10 mouse cellular contexts compared by ENCODE assay signal in the genomic region with DNA sequence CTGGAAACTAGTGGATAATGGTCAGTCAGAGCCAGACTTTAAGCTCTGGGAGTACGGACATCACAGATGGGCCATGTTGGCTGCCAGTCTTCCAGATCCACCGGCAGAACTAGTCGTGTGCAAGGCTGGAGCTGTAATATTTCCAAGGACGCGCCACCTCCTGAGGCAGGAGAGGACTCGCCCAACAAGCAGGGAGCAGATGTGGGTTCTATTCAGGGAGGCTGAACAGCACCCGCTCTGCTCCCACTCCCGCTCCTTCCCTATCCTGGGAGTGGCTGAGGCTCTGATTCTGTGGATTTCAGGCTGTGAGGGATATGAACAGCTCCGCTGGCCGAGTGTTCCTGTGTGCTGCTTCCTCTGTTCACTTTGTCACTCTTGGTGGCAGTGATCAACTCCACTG. TPM values are rescaled to one million over a fixed set of nuclear protein-coding genes. Genes with fewer than 3 reads are reported as not detected.
DNase-seq lines count a peak whose midpoint lies in the region; ATAC-seq lines count a peak whose summit lies in the region.
"Had no signal": no experiment of that assay in that cellular context is flagged by ENCODE, and none has a peak within 500 bp of the region (broad histone marks: within the 10 kb centered on the region; RNA-seq: fewer than 3 reads in every experiment).

No protein-coding gene starts in this region.

- no peaks in the 10 kb centered on the region for H3K36me3 ChIP-seq in heart, embryonic 16.5 days (ENCODE audit: control insufficient read depth, insufficient read depth)
- no peaks in the 10 kb centered on the region for H3K36me3 ChIP-seq in midbrain, embryonic 12.5 days
- H3K36me3 ChIP-seq in midbrain, embryonic 11.5 days (ENCODE audit: control insufficient read depth, insufficient read depth, low read length) = no peaks in the 10 kb centered on the region
- H3K36me3 ChIP-seq in stomach, embryonic 14.5 days (ENCODE audit: control insufficient read depth, insufficient read depth, low read length) = no peaks in the 10 kb centered on the region

- WGBS in heart, embryonic 16.5 days = 81% methylated on average over 10 of the region's 10 CpGs
- 91% methylated on average over 10 of the region's 10 CpGs for WGBS in midbrain, embryonic 12.5 days
- WGBS in midbrain, embryonic 11.5 days = 91% methylated on average over 10 of the region's 10 CpGs
- WGBS in stomach, embryonic 14.5 days = 82% methylated on average over 10 of the region's 10 CpGs

- intact Hi-C loops in heart, postnatal 36 days (cut with DNase I) = loop anchor here (2.0 kb wide), 1 partner anchor 16 kb away; no protein-coding TSS in a partner anchor

- no peak for ATAC-seq in heart, embryonic 16.5 days (replicated peaks; ENCODE audit: extremely low read depth, insufficient read depth, low FRiP score)
- no peak for ATAC-seq in midbrain, embryonic 12.5 days (ENCODE audit: low FRiP score, low read depth)
- ATAC-seq in midbrain, embryonic 11.5 days (ENCODE audit: low FRiP score) = no peak
- ATAC-seq in stomach, embryonic 14.5 days (ENCODE audit: insufficient number of reproducible peaks, insufficient read depth, low FRiP score, low read depth) = no peak
- no peak for ATAC-seq in CD4-positive, CD25-positive, alpha-beta regulatory T cell, adult 4 months

- no peaks in the 10 kb centered on the region for H3K27me3 ChIP-seq in heart, embryonic 16.5 days (ENCODE audit: control insufficient read depth, insufficient read depth, low read length)
- no peaks in the 10 kb centered on the region for H3K27me3 ChIP-seq in midbrain, embryonic 12.5 days
- H3K27me3 ChIP-seq in midbrain, embryonic 11.5 days (ENCODE audit: control insufficient read depth, insufficient read depth, low read length) = no peaks in the 10 kb centered on the region
- H3K27me3 ChIP-seq in stomach, embryonic 14.5 days (ENCODE audit: control insufficient read depth, insufficient read depth, low read length) = no peaks in the 10 kb centered on the region
- H3K27me3 ChIP-seq: liver, embryonic 15.5 days had no signal

- H3K27ac ChIP-seq in heart, embryonic 16.5 days (ENCODE audit: low read length) = peak overlapping the region; percentile 46; the same call in 1 of the 2 replicates
- peak overlapping the region; percentile 10; the same call in 1 of the 2 replicates for H3K27ac ChIP-seq in midbrain, embryonic 12.5 days (replicated peaks)
- H3K27ac ChIP-seq in midbrain, embryonic 11.5 days (ENCODE audit: low read depth, low read length) = no peak overlapping the region
- H3K27ac ChIP-seq in stomach, embryonic 14.5 days (ENCODE audit: low read length) = peak overlapping the region; percentile 15; the same call in 1 of the 2 replicates
- H3K27ac ChIP-seq: liver, embryonic 15.5 days had no signal

- H3K4me1 ChIP-seq in heart, embryonic 16.5 days (ENCODE audit: control insufficient read depth, insufficient read depth, low read length) = peaks cover 44% of the 10 kb centered on the region
- peaks cover 53% of the 10 kb centered on the region for H3K4me1 ChIP-seq in midbrain, embryonic 12.5 days
- peaks cover 13% of the 10 kb centered on the region for H3K4me1 ChIP-seq in midbrain, embryonic 11.5 days (ENCODE audit: control insufficient read depth, insufficient read depth, low read length)
- peaks cover 29% of the 10 kb centered on the region for H3K4me1 ChIP-seq in stomach, embryonic 14.5 days (ENCODE audit: control insufficient read depth, insufficient read depth, low read length)

- H3K4me3 ChIP-seq in heart, embryonic 16.5 days (ENCODE audit: low read length) = no peak overlapping the region
- no peak overlapping the region for H3K4me3 ChIP-seq in midbrain, embryonic 12.5 days
- no peak overlapping the region for H3K4me3 ChIP-seq in midbrain, embryonic 11.5 days (ENCODE audit: low read depth, low read length)
- no peak overlapping the region for H3K4me3 ChIP-seq in stomach, embryonic 14.5 days (ENCODE audit: low read depth, low read length)
- H3K4me3 ChIP-seq: liver, embryonic 15.5 days had no signal

- H3K9me3 ChIP-seq in heart, embryonic 16.5 days (replicated peaks; ENCODE audit: control insufficient read depth, low read length) = no peaks in the 10 kb centered on the region
- no peaks in the 10 kb centered on the region for H3K9me3 ChIP-seq in midbrain, embryonic 12.5 days
- H3K9me3 ChIP-seq in midbrain, embryonic 11.5 days (ENCODE audit: control insufficient read depth, low read length) = no peaks in the 10 kb centered on the region
- no peaks in the 10 kb centered on the region for H3K9me3 ChIP-seq in stomach, embryonic 14.5 days (ENCODE audit: control insufficient read depth, low read depth, low read length)
- H3K9me3 ChIP-seq: liver, embryonic 15.5 days had no signal

- DNase-seq in heart, postnatal 36 days = no peak
- no peak for DNase-seq in midbrain, embryonic 11.5 days (ENCODE audit: low spot score, missing footprints)
- DNase-seq in fat pad, adult 2 months (ENCODE audit: extremely low read depth, low read depth, low spot score) = peak; percentile 61
- DNase-seq: adrenal gland, adult 8-10 months; cerebellum, adult 9-10 months had no signal

- no peak overlapping the region for H3K4me2 ChIP-seq in heart, embryonic 16.5 days (ENCODE audit: low read depth, low read length)
- no peak overlapping the region for H3K4me2 ChIP-seq in midbrain, embryonic 12.5 days (replicated peaks)
- H3K4me2 ChIP-seq in midbrain, embryonic 11.5 days = no peak overlapping the region
- no peak overlapping the region for H3K4me2 ChIP-seq in stomach, embryonic 14.5 days (replicated peaks; ENCODE audit: low read depth, low read length)
- H3K4me2 ChIP-seq: liver, embryonic 15.5 days had no signal

- no peak overlapping the region for H3K9ac ChIP-seq in heart, embryonic 16.5 days (ENCODE audit: low read length)
- H3K9ac ChIP-seq in midbrain, embryonic 12.5 days (replicated peaks) = no peak overlapping the region
- no peak overlapping the region for H3K9ac ChIP-seq in midbrain, embryonic 11.5 days (ENCODE audit: low read length)
- no peak overlapping the region for H3K9ac ChIP-seq in stomach, embryonic 14.5 days (replicated peaks; ENCODE audit: low read depth, low read length)
- H3K9ac ChIP-seq: liver, embryonic 15.5 days had no signal

RNA-seq across cellular contexts. Expression of gene Tcp11, which starts 50.0 kb away (rescaled TPM):
- 0.71 and 1.9 TPM in 2 replicates for polyA plus RNA-seq in heart, embryonic 16.5 days (2015; fragmentation: Nextera tagmentation; extraction: Ambion mirVana)
- not detected for total RNA-seq in heart, postnatal 36 days (2021)
- polyA plus RNA-seq in midbrain, embryonic 12.5 days (2016; fragmentation: Nextera tagmentation; extraction: Ambion mirVana) = 1.4 and 1.9 TPM in 2 replicates
- polyA plus RNA-seq in midbrain, embryonic 11.5 days (2014; fragmentation: Nextera tagmentation; extraction: Ambion mirVana) = 0.70 and 1.0 TPM in 2 replicates
- polyA plus RNA-seq in stomach, embryonic 14.5 days (2014; fragmentation: Nextera tagmentation; extraction: Ambion mirVana) = 2.3 and 2.9 TPM in 2 replicates
- 1 to 10 TPM; 3.1 to 3.8 TPM for polyA plus RNA-seq in CD4-positive, CD25-positive, alpha-beta regulatory T cell, adult 4 months (2017; shearing (Covaris generic))
